Mouse (Mus musculus): Measurements from ENCODE around the gene Fzd4. TPM values are rescaled to one million over a fixed set of nuclear protein-coding genes. Genes with fewer than 3 reads are reported as not detected.

Gene Fzd4
- polyA plus RNA-seq, 1 experiment from 2014 or later, result 3.2 TPM

- Histone ChIP-seq H3K27me3 (ENCODE audit: low read depth, poor library complexity, severe bottlenecking) (no peaks in the 10 kb centered on the region), H3K4me3 (no peak overlapping the region), H3K9me3 (replicated peaks) (no peaks in the 10 kb centered on the region), H3K27ac (replicated peaks) (no peak overlapping the region), H3K36me3 (no peaks in the 10 kb centered on the region), H3K4me1 (no peaks in the 10 kb centered on the region)
- DNase-seq (ENCODE audit: low spot score), result no peak
- 76% methylated on average over 7 of the region's 7 CpGs for WGBS
These were observed 37.1 kb downstream of the Fzd4 start for GRCm38 (mm10) chr7:89441291-89441690.

- H3K36me3 ChIP-seq, result no peaks in the 10 kb centered on the region
- DNase-seq (ENCODE audit: low spot score), result no peak
- no peak overlapping the region for H3K4me3 ChIP-seq
- WGBS, result 70% methylated on average over 4 of the region's 4 CpGs
- H3K27me3 ChIP-seq (ENCODE audit: low read depth, poor library complexity, severe bottlenecking), result no peaks in the 10 kb centered on the region
- no peak overlapping the region for H3K27ac ChIP-seq (replicated peaks)
- no peaks in the 10 kb centered on the region for H3K4me1 ChIP-seq
- no peaks in the 10 kb centered on the region for H3K9me3 ChIP-seq (replicated peaks)
These were observed 38.1 kb downstream of the Fzd4 start for GRCm38 (mm10) chr7:89442242-89442641.

- Histone ChIP-seq H3K36me3 (no peaks in the 10 kb centered on the region), H3K4me1 (no peaks in the 10 kb centered on the region), H3K9me3 (replicated peaks) (no peaks in the 10 kb centered on the region), H3K27ac (replicated peaks) (no peak overlapping the region), H3K4me3 (no peak overlapping the region), H3K27me3 (ENCODE audit: low read depth, poor library complexity, severe bottlenecking) (no peaks in the 10 kb centered on the region)
- no peak for DNase-seq (ENCODE audit: low spot score)
- 89% methylated on average over 4 of the region's 4 CpGs for WGBS
These were observed 41.0 kb downstream of the Fzd4 start for GRCm38 (mm10) chr7:89445137-89445536.

GRCm38 (mm10) chr7:89450312-89450711, 46.2 kb downstream of the Fzd4 start:
- WGBS, result 76% methylated on average over 2 of the region's 2 CpGs
- Histone ChIP-seq H3K4me1 (no peaks in the 10 kb centered on the region), H3K27ac (replicated peaks) (no peak overlapping the region), H3K36me3 (no peaks in the 10 kb centered on the region), H3K4me3 (no peak overlapping the region), H3K9me3 (replicated peaks) (no peaks in the 10 kb centered on the region), H3K27me3 (ENCODE audit: low read depth, poor library complexity, severe bottlenecking) (no peaks in the 10 kb centered on the region)
- no peak for DNase-seq (ENCODE audit: low spot score)

GRCm38 (mm10) chr7:89456380-89457076, 52.4 kb downstream of the Fzd4 start:
- no peak for DNase-seq (ENCODE audit: low spot score)
- H3K9me3 ChIP-seq (replicated peaks), result no peaks in the 10 kb centered on the region
- H3K4me1 ChIP-seq, result peaks cover 5% of the 10 kb centered on the region; the same call in 1 of the 2 replicates
- no peak overlapping the region for H3K4me3 ChIP-seq
- H3K27me3 ChIP-seq (ENCODE audit: low read depth, poor library complexity, severe bottlenecking), result no peaks in the 10 kb centered on the region
- WGBS, result 61% methylated on average over 7 of the region's 7 CpGs
- H3K27ac ChIP-seq (replicated peaks), result no peak overlapping the region
- H3K36me3 ChIP-seq, result no peaks in the 10 kb centered on the region

GRCm38 (mm10) chr7:89459691-89460090, 55.5 kb downstream of the Fzd4 start:
- no peaks in the 10 kb centered on the region for H3K36me3 ChIP-seq
- H3K9me3 ChIP-seq (replicated peaks), result no peaks in the 10 kb centered on the region
- H3K27me3 ChIP-seq (ENCODE audit: low read depth, poor library complexity, severe bottlenecking), result no peaks in the 10 kb centered on the region
- H3K4me1 ChIP-seq, result peaks cover 8% of the 10 kb centered on the region; the same call in 1 of the 2 replicates
- WGBS, result 90% methylated on average over 2 of the region's 2 CpGs
- H3K4me3 ChIP-seq, result no peak overlapping the region
- H3K27ac ChIP-seq (replicated peaks), result no peak overlapping the region
- no peak for DNase-seq (ENCODE audit: low spot score)

- no peak overlapping the region for H3K4me3 ChIP-seq
- H3K4me1 ChIP-seq, result peaks cover 8% of the 10 kb centered on the region; the same call in 1 of the 2 replicates
- no peaks in the 10 kb centered on the region for H3K9me3 ChIP-seq (replicated peaks)
These were observed 56.8 kb downstream of the Fzd4 start for GRCm38 (mm10) chr7:89460911-89461310.

GRCm38 (mm10) chr7:89461351-89461750, 57.2 kb downstream of the Fzd4 start:
- Histone ChIP-seq H3K4me1 (peaks cover 6% of the 10 kb centered on the region; the same call in 1 of the 2 replicates), H3K27me3 (ENCODE audit: low read depth, poor library complexity, severe bottlenecking) (no peaks in the 10 kb centered on the region), H3K27ac (replicated peaks) (no peak overlapping the region), H3K9me3 (replicated peaks) (no peaks in the 10 kb centered on the region), H3K4me3 (no peak overlapping the region), H3K36me3 (no peaks in the 10 kb centered on the region)
- no peak for DNase-seq (ENCODE audit: low spot score)
- WGBS, result 78% methylated on average over 3 of the region's 3 CpGs

More at GRCm38 (mm10) chr7:89460911-89461310, 56.8 kb downstream of the Fzd4 start:
- Histone ChIP-seq H3K36me3 (no peaks in the 10 kb centered on the region), H3K27ac (replicated peaks) (no peak overlapping the region), H3K27me3 (ENCODE audit: low read depth, poor library complexity, severe bottlenecking) (no peaks in the 10 kb centered on the region)
- no peak for DNase-seq (ENCODE audit: low spot score)

Other genes with a start within 250 kb of the Fzd4 start
- gene Tmem135, start 133 bp upstream of the Fzd4 start, polyA plus RNA-seq (2016; fragmentation: Nextera tagmentation; extraction: Ambion mirVana), result 14.4 and 16.3 TPM in 2 replicates
- gene Prss23, start 122.8 kb downstream of the Fzd4 start, polyA plus RNA-seq (2016; fragmentation: Nextera tagmentation; extraction: Ambion mirVana), result 24.1 and 26.4 TPM in 2 replicates
- gene Me3, start 228.0 kb downstream of the Fzd4 start, polyA plus RNA-seq (2016; fragmentation: Nextera tagmentation; extraction: Ambion mirVana), result 1.1 and 1.3 TPM in 2 replicates

Data from midbrain, embryonic 10.5 days (tissue).